Mouse (Mus musculus) hindbrain, postnatal 0 days (tissue): ENCODE measurements around the gene Dlx5. TPM values are rescaled to one million over a fixed set of nuclear protein-coding genes. Genes with fewer than 3 reads are reported as not detected.

ENCODE experiments used
- ATAC-seq: fragments of 200-750 bp; cut with Nextera tagmentation; 2 replicates; pipeline ENCODE4 v1.8.0; 2017; ENCODE audit warnings: mild to moderate bottlenecking, moderate TSS enrichment, moderate library complexity
- DNase-seq: peaks from one replicate; pipeline ENCODE4 v3.0.0-alpha.2; 2015; ENCODE audit warnings: low spot score
- H3K27ac ChIP-seq: fragments of 300-500 bp; sonication (generic); 2 replicates; pipeline ENCODE4 v1.5.1; 2014; ENCODE audit warnings: mild to moderate bottlenecking
- H3K27me3 ChIP-seq: fragments of 300-500 bp; sonication (generic); 2 replicates; pipeline ENCODE4 v1.6.1; 2014; ENCODE audit warnings: low read length, mixed read lengths; ENCODE audit not compliant: insufficient read depth
- H3K36me3 ChIP-seq: fragments of 300-500 bp; sonication (generic); 2 replicates; pipeline ENCODE4 v1.6.1; 2014; ENCODE audit warnings: low read length, mixed read lengths; ENCODE audit not compliant: insufficient read depth
- H3K4me1 ChIP-seq: fragments of 300-500 bp; sonication (generic); 2 replicates; pipeline ENCODE4 v1.6.1; 2014; ENCODE audit warnings: antibody characterized with exemption, low read length, mixed read lengths; ENCODE audit not compliant: insufficient read depth
- H3K4me2 ChIP-seq: fragments of 300-500 bp; sonication (generic); 2 replicates; pipeline ENCODE4 v1.6.1; 2014; ENCODE audit warnings: low read depth, mild to moderate bottlenecking, low read length, moderate library complexity, mixed read lengths
- H3K4me3 ChIP-seq: fragments of 300-500 bp; sonication (generic); 2 replicates; pipeline ENCODE4 v1.5.1; 2014; ENCODE audit warnings: low read length
- H3K9ac ChIP-seq: fragments of 300-500 bp; sonication (generic); replicated peaks from 2 replicates; pipeline ENCODE4 v1.6.1; 2014; ENCODE audit warnings: mild to moderate bottlenecking, low read length, moderate library complexity, mixed read lengths
- H3K9me3 ChIP-seq: fragments of 300-500 bp; sonication (generic); 2 replicates; pipeline ENCODE4 v1.6.1; 2016; ENCODE audit warnings: low read length, mixed read lengths
- CTCF ChIP-seq: IDR thresholded peaks from 2 replicates; pipeline ENCODE4 v1.5.1; 2016; ENCODE audit warnings: antibody characterized with exemption, control low read depth, low read depth
- WGBS: fragments of 180-500 bp; shearing (Covaris S2); extraction: QIAGEN DNeasy Blood & Tissue Kit; methylation state at CpG from one replicate; pipeline ENCODE4 v1.1.7; 2014; 5-methylcytosine and 5-hydroxymethylcytosine counted together
- polyA plus RNA-seq: library from polyadenylated mRNA; unstranded; fragments of >200 nt; fragmentation: Nextera tagmentation; extraction: Ambion mirVana; gene quantifications from 2 replicates; pipeline ENCODE4 v1.2.1, GENCODE M21; 2015
- total RNA-seq: library from RNA; depleted of rRNA; stranded (reverse); fragments of >200 nt; gene quantifications from 2 replicates; pipeline ENCODE4 v1.2.3, GENCODE M21; 2014; rRNA removed

Gene Dlx5
- total and polyA plus RNA-seq, 2 experiments from 2014 or later: not detected

DNA sequence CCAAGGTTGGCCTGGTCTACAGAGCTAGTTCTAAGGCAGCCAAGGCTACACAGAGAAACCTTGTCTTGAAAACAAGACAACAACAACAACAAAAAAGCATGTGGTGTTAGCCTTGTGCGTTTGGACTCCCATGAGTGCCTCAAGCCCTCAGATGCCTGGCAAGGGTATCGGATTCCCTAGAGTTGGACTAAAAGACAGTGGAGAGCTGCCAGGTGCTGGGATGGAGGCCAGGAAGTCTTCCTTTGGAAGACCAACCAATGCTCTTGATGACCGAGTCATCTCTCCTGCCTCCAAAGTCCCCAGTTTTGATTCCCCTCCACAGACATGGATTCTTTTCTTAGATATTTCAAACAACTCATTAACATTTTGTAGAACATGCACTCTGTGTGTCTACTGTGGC is 48.6 kb downstream of the Dlx5 start:
- Histone ChIP-seq H3K4me3 (no peak overlapping the region), H3K9me3 (no peaks in the 10 kb centered on the region), H3K27ac (no peak overlapping the region), H3K4me1 (no peaks in the 10 kb centered on the region), H3K36me3 (no peaks in the 10 kb centered on the region), H3K27me3 (no peaks in the 10 kb centered on the region), H3K4me2 (no peak overlapping the region), H3K9ac (no peak overlapping the region)
- no peak for TF ChIP-seq CTCF
- 67% methylated on average over 3 of the region's 3 CpGs for WGBS
- no peak for DNase-seq
- no peak for ATAC-seq

DNA sequence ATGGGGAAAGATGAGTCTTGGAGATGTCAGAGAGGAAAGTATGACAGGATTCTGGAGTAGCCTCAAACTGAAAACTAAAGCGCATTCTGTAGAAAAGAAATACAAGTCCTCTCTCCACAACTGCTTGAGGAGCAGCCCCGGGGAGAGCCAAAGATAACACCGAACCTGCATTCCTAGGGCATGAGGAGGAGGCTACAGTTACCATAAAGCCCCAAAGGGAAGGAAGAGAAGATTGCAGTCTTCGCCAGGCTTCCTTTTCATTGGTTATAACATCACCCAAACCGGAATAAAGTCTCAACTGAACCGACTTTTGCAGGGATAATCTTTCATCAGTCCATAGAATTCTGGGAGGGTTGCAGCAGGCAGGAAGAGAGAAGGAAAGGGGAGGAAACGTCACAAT is 51.4 kb downstream of the Dlx5 start:
- ATAC-seq: no peak

More for the DNA sequence above, 51.4 kb downstream of the Dlx5 start:
- Histone ChIP-seq H3K27ac (no peak overlapping the region), H3K4me1 (no peaks in the 10 kb centered on the region), H3K4me3 (no peak overlapping the region), H3K4me2 (no peak overlapping the region), H3K9me3 (no peaks in the 10 kb centered on the region), H3K27me3 (no peaks in the 10 kb centered on the region), H3K9ac (no peak overlapping the region), H3K36me3 (no peaks in the 10 kb centered on the region)
- no peak for TF ChIP-seq CTCF
- WGBS: 83% methylated on average over 7 of the region's 7 CpGs
- no peak for DNase-seq

Other genes starting within 250 kb of the Dlx5 start
- gene Dlx6, start 18.8 kb downstream of the Dlx5 start, total RNA-seq: not detected in 2 replicates
- gene Dlx6, start 18.8 kb downstream of the Dlx5 start, polyA plus RNA-seq: not detected in 2 replicates
- gene Sdhaf3, start 73.9 kb upstream of the Dlx5 start, total RNA-seq: 2.9 and 4.6 TPM in 2 replicates
- 5.5 and 5.7 TPM in 2 replicates for gene Sdhaf3, start 73.9 kb upstream of the Dlx5 start, polyA plus RNA-seq